Mouse (Mus musculus): Measurements from ENCODE around the gene Ccdc85c.

DNA sequence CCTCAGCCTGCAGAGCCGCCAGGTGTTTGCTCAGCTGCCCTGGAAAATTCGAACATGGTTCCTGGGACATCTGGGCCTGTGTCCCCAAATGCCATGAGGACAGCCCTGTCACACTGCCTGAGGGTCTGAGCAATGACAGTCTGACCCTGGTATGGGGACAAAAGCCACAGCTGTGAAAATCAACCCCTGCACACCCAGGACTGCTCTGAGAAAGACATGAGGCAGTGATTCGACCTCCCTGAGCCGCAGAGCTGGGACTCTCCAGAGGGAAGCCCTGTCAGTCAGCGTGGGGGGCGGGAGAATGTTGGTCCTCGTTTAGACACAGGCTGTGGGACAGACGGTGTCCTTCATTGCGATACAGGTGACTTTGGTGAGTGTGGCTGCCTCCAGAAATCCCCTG, 29.6 kb downstream of the Ccdc85c start:
- TF ChIP-seq CTCF (IDR thresholded peaks at IDR 0.05; ENCODE audit: low read depth) (no peak), EP300 (IDR thresholded peaks at IDR 0.05; ENCODE audit: low read depth) (no peak)
